Mouse (Mus musculus) brain, embryonic 14.5 days (tissue): Measurements from ENCODE around the gene Kcnh1.

ENCODE experiments used
- CTCF ChIP-seq: fragments of 200-500 bp; IDR thresholded peaks from 2 replicates; pipeline ENCODE4 v1.5.1; 2012; ENCODE audit warnings: inconsistent platforms, mild to moderate bottlenecking, moderate library complexity, borderline replicate concordance; ENCODE audit not compliant: insufficient read depth, insufficient read length; ENCODE audit errors: extremely low read depth
- POLR2A ChIP-seq: fragments of 200-500 bp; IDR thresholded peaks from 2 replicates; pipeline ENCODE4 v1.6.1; 2012; ENCODE audit warnings: mild to moderate bottlenecking, inconsistent platforms, borderline replicate concordance; ENCODE audit not compliant: poor library complexity, insufficient read depth, insufficient read length, severe bottlenecking; ENCODE audit errors: extremely low read depth

DNA sequence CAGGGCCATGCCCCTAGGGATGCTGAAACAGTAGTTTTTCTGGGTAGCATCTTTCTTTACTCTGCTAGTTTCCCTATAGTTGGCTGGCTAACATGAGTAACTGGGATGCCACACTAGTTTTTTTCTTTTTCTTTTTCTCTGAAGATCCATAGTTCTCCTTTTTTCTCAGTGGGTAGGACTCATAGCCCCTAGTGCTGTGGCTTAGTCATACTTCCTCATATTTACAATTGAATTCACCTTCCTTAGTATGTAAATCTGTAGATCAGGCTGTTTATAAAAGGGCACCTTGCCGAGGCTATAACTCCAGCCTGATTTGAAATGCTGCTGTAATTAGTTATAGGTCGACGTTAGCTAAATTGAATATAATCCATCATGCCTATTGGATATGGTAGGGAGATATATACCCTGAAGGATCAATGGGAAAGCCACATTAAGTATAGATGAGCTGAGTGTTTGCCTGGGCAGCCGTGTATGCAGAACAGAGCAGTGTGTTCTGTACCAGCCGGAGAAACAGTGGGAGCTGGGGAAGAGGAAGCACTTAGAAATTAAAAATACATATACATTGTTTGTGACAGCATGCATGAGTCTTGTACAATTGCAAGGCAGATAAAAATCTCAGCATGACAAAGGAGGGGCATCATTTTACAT is 107.0 kb downstream of the Kcnh1 start:
- TF ChIP-seq CTCF (no peak), POLR2A (no peak)
